Mouse (Mus musculus) urinary bladder, postnatal 36 days (tissue): ENCODE results near the gene Npr3.

Source experiments
- DNase-seq, 2 experiments: peaks; one replicate each; pipeline ENCODE4 v3.0.0; 2022; ENCODE audit warnings: low spot score in 2 of 2, mixed read lengths in 1 of 2

Npr3 gene

GRCm38 (mm10) chr15:11906571-11907531 lies at the start of gene Npr3:
Npr3 (minus strand) TSS chr15:11907287.
- DNase-seq = peak in 1 of 2 experiments; percentile 45

DNA sequence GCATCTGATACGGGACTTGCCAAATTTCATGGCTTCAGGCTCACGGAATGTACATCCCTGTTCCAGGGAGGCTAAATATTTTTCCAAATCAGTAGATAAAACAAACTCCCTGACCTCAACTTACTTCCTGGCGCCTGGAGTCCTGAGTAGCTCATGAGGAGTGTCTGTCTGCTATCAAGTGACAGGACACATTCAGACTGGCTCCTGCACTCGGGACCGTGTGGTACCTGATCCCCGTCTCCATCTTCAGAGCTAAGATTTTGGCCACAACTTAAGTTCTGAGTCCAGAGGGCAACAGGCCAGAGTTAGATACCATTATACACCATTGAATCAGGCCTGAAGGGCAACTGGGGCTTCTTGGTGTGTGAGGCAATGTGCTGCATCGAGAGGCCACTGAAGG lies 49.0 kb upstream of the Npr3 start:
- DNase-seq = no peak

GRCm38 (mm10) chr15:11954190-11954589 lies 47.1 kb upstream of the Npr3 start:
- DNase-seq = no peak

- no peak for DNase-seq
These were observed 45.1 kb upstream of the Npr3 start for GRCm38 (mm10) chr15:11952159-11952558.

DNA sequence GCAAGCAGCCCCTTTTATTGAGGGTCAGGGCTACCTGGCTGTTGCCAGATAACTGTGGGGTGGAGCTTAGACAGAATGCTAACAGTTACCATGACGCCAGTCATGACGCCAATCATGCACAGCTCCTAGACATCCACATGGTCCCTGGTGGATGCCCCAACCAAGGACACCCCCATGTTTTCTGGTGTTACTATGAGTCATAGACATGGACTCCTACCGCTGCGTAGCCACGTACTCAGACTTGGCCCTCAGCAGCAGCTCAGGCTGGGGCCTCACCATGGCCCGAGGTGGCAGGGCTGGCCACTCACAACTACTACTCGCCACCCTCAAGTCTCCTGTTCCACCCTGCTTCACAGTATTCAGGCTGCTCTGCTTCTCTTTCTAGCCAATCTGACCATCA lies 44.1 kb upstream of the Npr3 start:
- DNase-seq = no peak

DNA sequence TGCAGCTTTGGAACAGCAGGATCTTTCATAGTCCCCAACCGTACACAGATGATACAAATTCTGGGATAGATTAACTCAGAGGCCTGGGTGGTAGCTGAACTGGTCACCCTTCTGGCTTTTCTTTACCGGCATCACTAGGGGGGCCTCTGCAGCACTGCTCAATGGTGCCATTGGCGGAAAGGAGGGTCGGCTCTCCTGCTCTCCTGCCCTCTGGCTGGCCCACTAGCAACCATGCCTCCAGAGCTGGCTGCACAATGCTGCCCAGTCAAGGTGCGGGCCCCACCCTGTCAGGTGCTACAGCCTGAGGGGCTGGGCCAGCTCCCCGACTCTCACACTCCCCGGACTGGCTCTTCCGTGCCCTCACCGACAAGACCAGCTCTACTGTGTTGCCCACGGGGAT lies 43.1 kb upstream of the Npr3 start:
- no peak for DNase-seq

DNA sequence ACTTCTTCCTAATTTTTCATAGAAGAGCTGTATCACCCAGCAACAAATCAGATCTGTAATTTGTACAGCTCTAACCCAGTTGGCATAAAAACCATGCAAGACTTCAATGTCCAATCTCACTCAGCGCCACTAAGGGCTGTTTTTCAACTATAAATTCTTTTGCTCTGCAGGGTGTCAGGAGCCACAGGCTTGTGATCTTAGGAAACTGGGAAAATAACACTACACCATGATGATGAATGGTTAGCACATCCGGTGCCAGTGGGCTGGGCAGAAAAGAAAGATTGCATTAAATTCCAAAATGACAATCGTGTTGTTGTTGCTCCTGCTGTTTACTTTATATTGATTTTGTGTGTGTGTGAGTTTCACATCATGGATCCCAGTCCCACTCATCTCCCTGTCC lies 42.4 kb upstream of the Npr3 start:
- no peak for DNase-seq

DNA sequence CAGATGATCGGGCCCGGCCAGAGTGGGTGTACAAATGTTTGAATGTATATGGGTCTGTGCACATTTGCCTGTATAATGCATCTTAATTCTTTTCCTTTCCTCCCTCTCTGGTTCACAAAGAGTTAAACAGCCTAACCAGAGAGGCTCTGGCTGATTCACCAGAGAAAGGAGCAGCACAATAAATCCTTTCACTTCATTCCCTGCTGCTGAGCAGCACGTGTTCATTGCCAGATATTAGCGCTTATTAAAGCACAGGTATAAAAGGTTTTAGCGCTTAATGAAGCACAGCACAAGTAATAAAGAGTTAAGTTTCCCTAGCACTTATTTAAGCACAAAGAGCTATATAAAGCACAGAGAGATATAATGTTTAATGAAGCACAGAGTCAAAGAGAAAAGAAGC lies 33.8 kb upstream of the Npr3 start:
- no peak for DNase-seq

- DNase-seq = no peak
These were observed 20.7 kb upstream of the Npr3 start for GRCm38 (mm10) chr15:11927742-11928141.

GRCm38 (mm10) chr15:11914101-11914500 lies 7.0 kb upstream of the Npr3 start:
- no peak for DNase-seq

DNA sequence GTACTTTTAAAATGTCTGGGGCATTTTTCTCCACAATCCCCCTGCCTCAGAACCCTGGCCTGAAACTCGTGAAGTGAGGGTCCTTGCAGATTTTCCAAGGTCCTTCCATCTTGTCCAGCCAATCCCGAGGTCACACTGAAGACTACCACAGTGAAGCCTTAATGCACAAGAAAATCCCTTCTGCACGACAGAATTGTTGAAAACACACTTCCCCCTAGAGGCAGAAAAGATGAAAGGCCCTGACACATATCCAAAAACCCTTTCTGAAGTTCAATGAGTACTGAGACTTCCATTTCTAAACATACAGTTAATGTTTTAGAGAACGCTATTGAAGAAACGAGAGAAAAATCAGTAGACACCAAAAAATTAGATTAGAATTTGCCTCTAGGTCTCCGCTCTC lies 2.8 kb upstream of the Npr3 start:
- DNase-seq = no peak

GRCm38 (mm10) chr15:11908166-11908565 lies 1.1 kb upstream of the Npr3 start:
- no peak for DNase-seq

GRCm38 (mm10) chr15:11906021-11906570 lies 991 bp downstream of the Npr3 start:
- DNase-seq = peak in 1 of 2 experiments; percentile 45

DNA sequence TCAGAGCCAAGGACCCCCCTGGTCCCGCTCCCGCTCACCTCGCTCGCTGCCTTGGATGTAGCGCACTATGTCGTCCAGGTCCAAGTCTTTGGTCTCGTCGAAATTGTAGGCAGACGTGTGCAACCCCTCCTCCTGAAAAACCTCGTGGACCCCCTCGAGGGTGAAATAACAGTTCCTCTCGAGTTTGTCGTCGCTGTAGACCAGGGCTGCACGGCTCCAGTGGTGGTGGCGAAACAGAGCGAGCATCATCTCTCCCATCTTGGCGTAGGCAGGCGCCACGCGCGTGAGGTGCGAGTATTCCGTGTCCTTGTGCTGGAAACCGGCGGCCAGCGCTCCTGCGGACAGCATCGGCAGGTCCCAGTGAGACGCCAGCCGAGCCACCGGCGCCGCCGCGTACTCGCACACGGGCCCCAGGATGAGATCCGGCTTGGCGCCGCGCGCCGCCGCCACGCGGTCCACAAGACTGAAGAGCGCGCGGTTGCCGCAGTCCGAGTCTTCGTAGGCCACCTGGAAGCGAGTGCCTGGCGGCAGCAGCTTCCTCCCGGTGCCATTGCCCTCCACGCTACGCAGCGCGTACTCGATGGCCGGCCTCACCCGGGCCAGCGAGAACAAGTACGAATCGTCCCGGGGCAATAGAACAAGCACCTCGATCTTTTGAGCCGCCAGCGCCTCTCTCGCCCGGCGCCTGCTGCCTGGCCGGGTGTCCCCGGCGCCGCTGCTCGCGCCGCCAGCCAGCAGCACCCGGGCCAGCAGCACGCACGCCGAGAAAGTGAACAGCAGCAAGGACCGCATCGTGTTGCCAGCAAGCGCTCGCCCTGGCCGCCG lies 2.0 kb downstream of the Npr3 start:
- DNase-seq = peak in 1 of 2 experiments; percentile 9

- peak in 1 of 2 experiments; percentile 14 for DNase-seq
These were observed 2.8 kb downstream of the Npr3 start for GRCm38 (mm10) chr15:11904043-11904847.

GRCm38 (mm10) chr15:11903196-11904042 lies 3.7 kb downstream of the Npr3 start:
- DNase-seq = no peak

DNA sequence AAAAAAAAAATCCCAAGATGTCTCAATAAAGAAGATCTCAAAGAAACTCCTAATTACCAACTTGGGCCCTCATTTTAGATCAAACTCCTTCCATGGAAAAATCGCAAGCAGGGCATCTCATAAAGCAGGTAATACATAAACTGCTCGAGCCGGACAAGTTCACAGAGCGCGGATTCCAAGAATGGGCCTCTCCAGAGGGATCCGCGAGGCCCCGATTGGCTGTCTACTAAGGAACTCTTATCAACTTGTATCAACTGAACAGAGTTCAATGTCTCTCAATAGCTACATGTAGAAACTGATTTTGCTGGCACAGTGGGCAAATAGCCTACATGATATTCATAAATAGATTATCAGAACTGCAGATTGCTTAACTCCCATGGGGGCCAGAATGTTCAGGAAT lies 9.5 kb downstream of the Npr3 start:
- DNase-seq = no peak

DNA sequence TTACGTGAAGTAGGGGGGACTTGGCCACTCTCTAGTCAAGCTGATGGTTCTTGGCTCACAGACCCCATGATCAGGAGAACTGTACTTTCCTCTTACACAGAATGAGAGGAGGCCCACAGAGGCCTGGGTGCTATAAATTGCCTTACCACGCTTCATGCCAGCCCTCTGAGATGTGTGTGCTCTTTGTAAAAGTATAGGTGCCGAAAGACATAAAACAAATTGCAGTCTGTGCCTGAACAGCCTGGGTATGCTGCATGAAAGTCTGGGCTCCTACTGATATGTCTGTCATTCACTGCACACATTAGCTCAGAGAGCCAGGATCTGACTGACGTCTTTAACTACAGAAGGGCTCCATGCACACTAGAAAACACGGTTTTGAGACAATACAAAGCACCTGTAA lies 9.9 kb downstream of the Npr3 start:
- no peak for DNase-seq

DNA sequence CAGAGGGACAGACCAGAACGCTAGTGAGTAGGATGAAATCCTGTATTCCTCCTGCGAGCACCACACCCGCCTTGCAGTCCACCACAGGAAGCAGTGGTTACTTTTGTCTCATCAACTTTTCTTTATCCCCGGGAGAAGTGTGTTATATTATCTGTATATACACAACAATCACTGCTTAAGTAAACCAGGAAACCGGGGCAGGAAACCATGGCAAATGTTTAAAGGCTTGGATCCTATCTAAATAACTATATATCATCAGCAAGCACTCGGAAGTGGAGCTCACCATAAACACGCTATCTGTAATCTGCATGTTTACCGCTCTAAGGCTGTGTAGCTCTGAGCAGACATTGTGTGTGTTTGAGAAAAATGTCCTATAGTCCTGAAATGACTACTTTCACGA lies 13.1 kb downstream of the Npr3 start:
- DNase-seq = no peak

- no peak for DNase-seq
These were observed 15.7 kb downstream of the Npr3 start for GRCm38 (mm10) chr15:11891395-11891794.
